Mouse (Mus musculus): ENCODE data around the gene Cramp1l. TPM values are rescaled to one million over a fixed set of nuclear protein-coding genes. Genes with fewer than 3 reads are reported as not detected.

Gene Cramp1l
- polyA plus RNA-seq, 1 experiment from 2014 or later: 14.3 TPM

DNA sequence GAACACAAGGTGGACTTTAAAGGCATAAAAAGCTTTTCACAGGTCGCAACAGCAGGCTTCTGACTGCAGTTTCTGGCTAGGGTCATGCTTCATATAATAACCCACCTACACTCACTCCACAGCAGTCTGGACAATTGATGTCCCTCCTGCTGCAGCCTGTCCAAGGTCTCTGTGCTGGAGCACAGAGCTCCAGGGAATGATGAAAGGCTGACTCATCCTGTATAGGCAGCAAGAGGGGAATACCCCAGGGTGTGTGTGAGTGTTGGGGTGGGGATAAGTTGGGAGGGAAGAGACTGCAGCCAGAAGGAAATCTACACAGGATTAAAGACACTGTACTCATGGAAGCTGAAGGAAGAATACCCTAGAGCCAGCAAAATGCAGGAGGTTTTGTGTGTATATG, 86.1 kb downstream of the Cramp1l start:
- Histone ChIP-seq H3K36me3 (ENCODE audit: control insufficient read depth, insufficient read depth, low read length) (peaks cover 2% of the 10 kb centered on the region; the same call in 1 of the 2 replicates), H3K4me2 (ENCODE audit: low read depth, low read length, severe bottlenecking) (no peak overlapping the region), H3K4me1 (replicated peaks; ENCODE audit: control insufficient read depth, insufficient read depth, low read length) (no peaks in the 10 kb centered on the region), H3K4me3 (ENCODE audit: low read depth, low read length) (no peak overlapping the region), H3K27ac (ENCODE audit: low read depth, low read length) (no peak overlapping the region), H3K9me3 (ENCODE audit: control insufficient read depth, low read length) (no peaks in the 10 kb centered on the region), H3K27me3 (ENCODE audit: control insufficient read depth, insufficient read depth, low read length) (no peaks in the 10 kb centered on the region), H3K9ac (ENCODE audit: low read length) (no peak overlapping the region)
- ATAC-seq (replicated peaks; ENCODE audit: low FRiP score) (no peak), DNase-seq (ENCODE audit: low spot score) (no peak)
- 86% methylated on average over 1 of the region's 1 CpGs for WGBS

DNA sequence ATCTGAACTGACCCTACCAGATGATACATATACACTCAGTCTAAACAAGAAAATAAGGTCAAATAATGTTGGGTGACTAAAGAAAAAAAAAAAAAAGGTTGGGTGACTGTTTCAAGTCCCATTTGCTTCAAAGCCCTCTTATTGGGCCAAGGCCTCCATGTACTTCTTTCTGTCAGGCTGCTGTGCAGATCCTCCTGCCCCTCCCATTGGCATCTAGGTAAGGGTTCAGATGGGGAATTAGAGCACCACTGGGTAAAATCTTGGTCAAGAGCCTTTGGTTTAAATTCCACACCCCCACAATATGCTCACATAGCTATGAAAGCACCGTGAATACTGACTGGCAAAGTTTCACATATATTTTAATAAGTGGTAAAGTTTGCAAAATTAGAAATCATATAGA, 92.3 kb downstream of the Cramp1l start:
- Histone ChIP-seq H3K27ac (ENCODE audit: low read depth, low read length) (no peak overlapping the region), H3K4me2 (ENCODE audit: low read depth, low read length, severe bottlenecking) (no peak overlapping the region), H3K4me1 (replicated peaks; ENCODE audit: control insufficient read depth, insufficient read depth, low read length) (no peaks in the 10 kb centered on the region), H3K4me3 (ENCODE audit: low read depth, low read length) (no peak overlapping the region), H3K9me3 (ENCODE audit: control insufficient read depth, low read length) (no peaks in the 10 kb centered on the region), H3K9ac (ENCODE audit: low read length) (no peak overlapping the region), H3K27me3 (ENCODE audit: control insufficient read depth, insufficient read depth, low read length) (no peaks in the 10 kb centered on the region), H3K36me3 (ENCODE audit: control insufficient read depth, insufficient read depth, low read length) (peaks cover 7% of the 10 kb centered on the region; the same call in 1 of the 2 replicates)
- ATAC-seq (replicated peaks; ENCODE audit: low FRiP score) (no peak), DNase-seq (ENCODE audit: low spot score) (no peak)
- WGBS: 94% methylated on average over 1 of the region's 1 CpGs

DNA sequence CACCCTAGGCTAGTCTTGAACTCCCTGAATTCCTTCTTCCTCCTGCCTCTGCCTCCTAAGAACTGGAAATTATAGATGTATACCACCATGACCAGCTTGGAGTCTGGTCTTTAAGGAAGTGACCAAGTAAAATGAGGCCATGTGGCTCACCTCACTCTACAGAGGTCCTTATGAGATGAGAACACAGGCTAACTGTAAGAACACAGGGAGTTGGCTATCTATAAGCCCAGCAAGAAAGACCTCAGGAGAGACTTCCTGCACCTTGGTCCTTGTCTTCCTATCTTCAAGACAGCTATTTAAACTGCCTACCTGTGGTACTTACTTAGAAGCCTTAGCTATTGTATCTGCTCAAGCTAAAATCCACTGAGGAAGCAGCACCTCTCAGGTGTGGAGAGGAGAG, 101.6 kb downstream of the Cramp1l start:
- ATAC-seq (replicated peaks; ENCODE audit: low FRiP score) (no peak), DNase-seq (ENCODE audit: low spot score) (no peak)
- H3K27ac ChIP-seq (ENCODE audit: low read depth, low read length): no peak overlapping the region
- no peaks in the 10 kb centered on the region for H3K9me3 ChIP-seq (ENCODE audit: control insufficient read depth, low read length)
- no peak overlapping the region for H3K9ac ChIP-seq (ENCODE audit: low read length)
- H3K36me3 ChIP-seq (ENCODE audit: control insufficient read depth, insufficient read depth, low read length): peaks cover 19% of the 10 kb centered on the region
- no peaks in the 10 kb centered on the region for H3K4me1 ChIP-seq (replicated peaks; ENCODE audit: control insufficient read depth, insufficient read depth, low read length)
- no peak overlapping the region for H3K4me2 ChIP-seq (ENCODE audit: low read depth, low read length, severe bottlenecking)
- no peaks in the 10 kb centered on the region for H3K27me3 ChIP-seq (ENCODE audit: control insufficient read depth, insufficient read depth, low read length)
- H3K4me3 ChIP-seq (ENCODE audit: low read depth, low read length): no peak overlapping the region

Other genes starting within 250 kb of the Cramp1l start
- gene Meiob, start 211.5 kb downstream of the Cramp1l start, polyA plus RNA-seq (2014; fragmentation: Nextera tagmentation; extraction: Ambion mirVana): not detected in 2 replicates
- gene Hagh, start 175.6 kb downstream of the Cramp1l start, polyA plus RNA-seq (2014; fragmentation: Nextera tagmentation; extraction: Ambion mirVana): 25.4 and 26.7 TPM in 2 replicates
- gene Fahd1, start 165.4 kb downstream of the Cramp1l start, polyA plus RNA-seq (2014; fragmentation: Nextera tagmentation; extraction: Ambion mirVana): 18.2 and 19.3 TPM in 2 replicates
- gene Igfals, start 149.8 kb downstream of the Cramp1l start, polyA plus RNA-seq (2014; fragmentation: Nextera tagmentation; extraction: Ambion mirVana): not detected in 2 replicates
- gene Nubp2, start 129.4 kb downstream of the Cramp1l start, polyA plus RNA-seq (2014; fragmentation: Nextera tagmentation; extraction: Ambion mirVana): 71.9 and 82.0 TPM in 2 replicates
- 44.7 and 47.3 TPM in 2 replicates for gene Spsb3, start 129.1 kb downstream of the Cramp1l start, polyA plus RNA-seq (2014; fragmentation: Nextera tagmentation; extraction: Ambion mirVana)
- 29.1 and 31.2 TPM in 2 replicates for gene Eme2, start 120.7 kb downstream of the Cramp1l start, polyA plus RNA-seq (2014; fragmentation: Nextera tagmentation; extraction: Ambion mirVana)
- gene Mrps34, start 120.7 kb downstream of the Cramp1l start, polyA plus RNA-seq (2014; fragmentation: Nextera tagmentation; extraction: Ambion mirVana): 76.9 and 81.8 TPM in 2 replicates
- gene Nme3, start 119.3 kb downstream of the Cramp1l start, polyA plus RNA-seq (2014; fragmentation: Nextera tagmentation; extraction: Ambion mirVana): 47.8 and 60.8 TPM in 2 replicates
- gene Mapk8ip3, start 78.8 kb downstream of the Cramp1l start, polyA plus RNA-seq (2014; fragmentation: Nextera tagmentation; extraction: Ambion mirVana): 51.3 and 56.8 TPM in 2 replicates
- 314 and 323 TPM in 2 replicates for gene Jpt2, start 55.1 kb downstream of the Cramp1l start, polyA plus RNA-seq (2014; fragmentation: Nextera tagmentation; extraction: Ambion mirVana)
- 29.0 and 29.2 TPM in 2 replicates for gene Ift140, start 297 bp upstream of the Cramp1l start, polyA plus RNA-seq (2014; fragmentation: Nextera tagmentation; extraction: Ambion mirVana)
- gene Tmem204, start 67.8 kb upstream of the Cramp1l start, polyA plus RNA-seq (2014; fragmentation: Nextera tagmentation; extraction: Ambion mirVana): 9.8 and 13.2 TPM in 2 replicates
- gene Telo2, start 100.2 kb upstream of the Cramp1l start, polyA plus RNA-seq (2014; fragmentation: Nextera tagmentation; extraction: Ambion mirVana): 41.2 and 45.4 TPM in 2 replicates
- gene Ptx4, start 105.0 kb upstream of the Cramp1l start, polyA plus RNA-seq (2014; fragmentation: Nextera tagmentation; extraction: Ambion mirVana): 0.12 TPM in 1 of 2 replicates, not detected in the other
- gene Clcn7, start 117.6 kb upstream of the Cramp1l start, polyA plus RNA-seq (2014; fragmentation: Nextera tagmentation; extraction: Ambion mirVana): 24.2 and 25.4 TPM in 2 replicates
- gene Ccdc154, start 146.7 kb upstream of the Cramp1l start, polyA plus RNA-seq (2014; fragmentation: Nextera tagmentation; extraction: Ambion mirVana): 0.08 TPM in 1 of 2 replicates, not detected in the other
- not detected in 2 replicates for gene Gm38655, start 159.7 kb upstream of the Cramp1l start, polyA plus RNA-seq (2014; fragmentation: Nextera tagmentation; extraction: Ambion mirVana)
- gene BC003965, start 168.8 kb upstream of the Cramp1l start, polyA plus RNA-seq (2014; fragmentation: Nextera tagmentation; extraction: Ambion mirVana): 33.3 and 35.4 TPM in 2 replicates
- 6.5 and 7.1 TPM in 2 replicates for gene Unkl, start 172.6 kb upstream of the Cramp1l start, polyA plus RNA-seq (2014; fragmentation: Nextera tagmentation; extraction: Ambion mirVana)
- 51.3 and 56.3 TPM in 2 replicates for gene Gnptg, start 224.3 kb upstream of the Cramp1l start, polyA plus RNA-seq (2014; fragmentation: Nextera tagmentation; extraction: Ambion mirVana)
- 63.4 and 66.7 TPM in 2 replicates for gene Tsr3, start 224.4 kb upstream of the Cramp1l start, polyA plus RNA-seq (2014; fragmentation: Nextera tagmentation; extraction: Ambion mirVana)
- 1.2 and 1.7 TPM in 2 replicates for gene Baiap3, start 240.6 kb upstream of the Cramp1l start, polyA plus RNA-seq (2014; fragmentation: Nextera tagmentation; extraction: Ambion mirVana)